Mouse (Mus musculus) retina, postnatal 1 day (tissue): ENCODE measurements around the gene Adcy9.

Experiments used
- DNase-seq: peaks from one replicate; pipeline ENCODE4 v3.0.0-alpha.2; 2012

The Adcy9 gene

DNA sequence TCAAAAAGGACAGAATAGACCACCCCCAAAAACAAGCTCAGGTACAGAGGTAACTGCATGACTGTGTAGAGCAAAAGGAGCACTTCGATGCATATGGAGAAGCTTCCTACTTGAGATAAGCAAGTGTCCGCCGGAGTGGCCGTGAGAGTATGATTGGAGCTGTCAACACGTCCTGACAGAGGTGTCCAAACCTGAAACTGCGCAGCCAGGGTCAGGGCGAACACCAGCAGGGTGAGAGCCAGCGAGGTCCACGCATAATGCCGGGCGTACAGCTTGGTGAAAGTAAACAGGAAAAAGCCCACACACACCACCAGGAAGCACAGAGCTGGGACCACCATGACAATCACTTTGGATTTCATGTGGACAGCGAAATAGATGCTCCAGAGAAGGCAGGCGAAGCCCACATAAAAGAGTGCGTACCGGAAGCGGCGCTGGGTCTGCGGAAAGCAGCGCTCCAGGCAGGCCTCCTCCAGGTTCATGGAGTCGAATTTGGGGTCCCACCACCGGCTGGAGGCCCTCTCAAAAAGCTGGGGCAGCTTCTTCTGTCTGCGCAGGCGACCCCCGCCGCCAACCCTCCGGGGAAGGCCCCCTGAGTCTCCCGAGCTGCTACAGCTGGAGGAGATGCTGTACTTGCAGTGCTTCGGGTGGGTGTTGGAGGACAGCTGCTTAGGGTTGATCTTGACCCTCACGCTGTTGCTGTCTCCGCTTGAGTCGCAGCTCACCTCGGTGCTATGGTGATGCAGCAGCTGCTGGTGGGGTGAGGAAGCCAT is 1.3 kb downstream of the Adcy9 start:
- peak; percentile 61 for DNase-seq

DNA sequence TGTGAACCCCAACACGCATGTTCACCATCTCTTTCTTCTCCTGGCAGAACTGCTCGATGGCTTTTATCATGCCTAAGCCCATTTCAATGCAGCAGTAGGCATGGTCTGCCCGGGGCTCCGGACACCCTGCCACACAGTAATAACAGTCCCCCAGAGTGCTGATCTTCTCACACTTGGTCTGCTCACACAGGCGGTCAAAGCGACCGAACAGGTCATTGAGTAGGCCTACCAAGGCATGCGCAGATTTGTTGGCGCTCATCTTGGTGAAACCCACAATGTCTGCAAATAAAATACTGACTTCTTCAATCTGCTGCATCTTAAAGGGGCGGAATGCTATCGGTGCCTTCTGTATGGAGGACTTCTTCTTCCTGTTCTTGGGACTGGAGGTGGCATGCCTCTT is 2.2 kb downstream of the Adcy9 start:
- DNase-seq = no peak

DNA sequence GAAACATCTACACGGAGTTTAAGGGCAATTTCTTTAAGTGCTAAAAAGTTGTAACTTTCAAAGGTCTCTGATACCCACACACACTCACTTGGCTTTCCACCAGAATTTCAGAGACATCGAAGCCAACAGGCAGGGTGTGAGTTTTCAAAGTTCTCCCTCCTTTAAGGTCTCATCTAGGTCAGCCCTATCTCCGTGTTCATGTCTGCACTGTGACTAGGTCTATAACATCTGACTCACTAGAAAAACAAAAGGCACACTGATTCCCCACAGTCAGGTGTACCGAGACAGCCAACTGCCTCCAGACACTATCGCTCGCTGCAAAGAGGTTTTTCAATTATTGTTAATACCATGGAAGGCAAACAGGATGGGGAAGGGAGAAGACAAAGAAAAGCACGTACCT is 2.8 kb downstream of the Adcy9 start:
- DNase-seq = no peak

DNA sequence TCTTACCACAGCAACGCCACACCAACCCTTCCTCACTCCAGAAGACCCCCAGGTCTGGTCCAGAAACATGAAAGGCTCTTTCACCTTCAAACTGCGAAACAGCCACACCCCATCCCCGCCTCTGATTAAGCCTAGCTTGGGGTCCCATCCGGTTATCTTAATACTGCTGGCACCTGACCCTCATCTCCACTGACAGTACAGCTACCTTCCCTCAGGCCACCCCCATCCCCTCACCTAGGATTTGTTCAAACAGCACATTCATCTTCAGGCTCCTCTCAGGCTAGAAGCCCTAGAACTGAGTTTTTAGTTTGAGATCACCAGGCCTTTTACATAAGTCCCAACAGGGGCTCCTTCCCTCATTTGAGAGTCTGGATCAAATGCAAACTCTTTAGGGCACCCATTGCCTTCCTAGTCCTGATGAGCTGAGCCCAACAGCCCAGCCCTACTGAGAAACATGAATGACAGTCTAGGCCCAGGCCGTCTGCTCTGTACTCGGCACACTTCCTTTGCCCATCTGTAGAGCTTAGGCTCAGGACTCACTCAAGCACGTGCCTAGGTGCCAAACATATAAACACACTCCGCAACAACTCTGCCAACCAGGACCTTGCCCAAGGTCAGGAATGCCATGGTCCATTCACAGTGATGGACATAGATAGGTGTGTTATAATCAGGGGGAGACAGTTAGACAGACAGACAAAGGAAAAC is 5.3 kb downstream of the Adcy9 start:
- no peak for DNase-seq

DNA sequence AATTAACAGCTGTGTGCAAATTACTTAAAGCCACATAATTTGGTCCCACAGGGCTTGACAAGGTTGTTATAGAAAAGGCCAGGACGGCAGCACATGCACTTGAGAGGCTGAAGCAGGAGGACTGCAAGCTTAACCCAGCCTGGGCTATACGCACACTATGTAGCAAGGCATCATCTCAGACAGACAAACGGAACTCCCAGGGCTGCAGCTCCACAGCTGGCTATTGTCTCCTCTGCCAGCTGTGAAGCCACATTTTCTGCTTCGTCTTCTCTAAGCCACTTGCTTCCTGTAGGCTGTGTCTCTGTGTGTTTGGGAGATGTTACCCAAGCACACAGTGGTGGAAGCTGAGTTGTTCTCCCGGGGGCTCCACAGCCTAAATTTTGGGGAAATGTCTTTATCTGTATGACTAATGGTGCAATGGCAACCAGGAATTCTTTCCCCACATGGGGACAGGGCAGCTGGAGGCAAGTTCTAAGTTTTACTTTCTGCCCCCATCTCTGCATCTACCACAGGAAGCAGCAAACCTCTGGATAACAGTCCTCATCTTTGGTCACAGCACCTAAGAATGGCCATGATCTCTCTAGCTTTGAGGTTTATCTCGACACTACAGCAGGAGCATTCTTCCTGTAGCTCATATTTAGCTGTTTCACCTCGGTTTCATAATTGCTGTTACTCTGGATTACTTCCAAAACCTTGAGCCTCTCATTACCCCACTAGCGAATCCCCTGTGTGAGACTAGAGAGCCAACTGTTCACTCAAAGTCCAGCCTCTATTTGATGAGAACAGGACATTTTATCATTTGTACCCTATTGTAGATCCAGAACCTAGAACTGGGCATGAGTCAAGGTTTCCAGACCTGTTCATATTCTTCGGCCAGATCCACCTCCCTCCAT is 6.1 kb downstream of the Adcy9 start:
- no peak for DNase-seq

DNA sequence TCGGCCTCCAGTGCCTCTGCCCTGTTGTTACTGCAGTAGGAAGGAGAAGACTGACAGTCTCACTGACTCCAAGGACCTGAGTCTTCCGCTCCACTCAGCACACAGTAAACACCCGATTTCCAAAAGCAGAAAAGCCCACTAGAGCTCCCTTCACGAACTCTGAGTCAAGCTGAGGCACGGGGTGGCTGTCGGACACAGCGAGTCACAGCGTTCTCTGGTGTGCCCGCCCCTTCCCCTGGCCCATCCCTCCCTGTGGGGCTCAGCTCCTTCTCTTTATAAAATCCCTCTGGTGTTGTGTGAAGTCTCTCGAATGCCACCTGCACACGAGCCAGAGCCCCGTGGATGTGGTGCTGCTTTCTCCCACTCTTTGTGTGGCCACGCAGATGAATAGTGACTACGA is 7.0 kb downstream of the Adcy9 start:
- no peak for DNase-seq

DNA sequence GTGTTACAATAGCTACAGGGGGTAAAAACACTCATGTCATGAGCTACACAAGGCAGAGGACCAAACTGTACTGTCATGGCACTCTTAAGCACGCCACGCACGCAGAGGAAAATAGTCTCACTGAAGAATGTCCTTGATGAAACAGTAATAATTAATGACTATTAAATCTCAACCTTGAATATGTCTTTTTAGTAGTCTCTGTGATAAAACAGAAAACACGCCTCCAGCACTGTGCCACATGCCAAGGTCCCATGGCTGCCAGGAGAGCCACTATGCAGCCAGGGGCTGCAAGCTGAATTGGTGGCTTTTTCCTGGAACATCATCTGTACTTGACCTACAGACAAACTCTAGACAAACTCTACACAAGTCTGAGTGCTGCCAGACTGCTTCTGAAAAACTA is 8.0 kb downstream of the Adcy9 start:
- DNase-seq = no peak

DNA sequence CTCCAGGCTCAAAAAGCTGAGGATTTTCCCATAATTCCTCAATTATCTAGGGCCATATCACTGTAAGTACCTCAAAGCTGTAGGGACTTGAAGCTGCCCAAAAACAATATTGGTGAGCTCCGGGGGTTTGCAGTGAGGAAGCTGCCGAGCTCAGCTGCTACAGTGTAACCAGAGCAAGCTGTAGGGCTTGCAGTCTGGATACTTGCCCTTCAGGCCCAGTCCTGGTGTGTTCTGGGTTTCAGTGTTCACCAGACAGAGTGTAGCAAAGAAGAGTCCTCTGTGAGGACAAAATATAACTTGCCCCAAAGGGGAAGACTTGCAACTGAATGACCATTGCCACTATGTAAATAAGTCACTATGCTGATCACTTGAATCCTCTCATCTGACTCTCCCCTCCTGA is 9.0 kb downstream of the Adcy9 start:
- no peak for DNase-seq

DNA sequence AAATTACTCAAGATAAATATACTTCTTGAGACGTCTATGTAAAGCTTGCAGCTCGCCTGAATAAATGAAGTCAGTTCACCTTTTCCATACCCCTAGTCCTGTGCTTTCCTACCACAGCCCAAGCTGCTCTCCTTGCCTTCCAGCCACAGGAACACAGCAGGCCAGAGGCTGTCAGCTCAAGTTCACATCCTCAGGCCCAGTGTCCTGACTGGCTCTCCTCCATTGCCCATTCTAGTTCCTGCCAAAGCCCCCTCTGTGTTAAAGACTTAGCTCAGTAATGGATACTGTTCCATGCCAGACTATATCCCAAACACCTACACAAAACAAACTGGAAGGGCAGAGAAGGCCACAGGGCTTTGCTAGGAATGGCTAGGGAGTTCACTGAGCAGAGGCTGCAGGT is 12.8 kb downstream of the Adcy9 start:
- DNase-seq = no peak

DNA sequence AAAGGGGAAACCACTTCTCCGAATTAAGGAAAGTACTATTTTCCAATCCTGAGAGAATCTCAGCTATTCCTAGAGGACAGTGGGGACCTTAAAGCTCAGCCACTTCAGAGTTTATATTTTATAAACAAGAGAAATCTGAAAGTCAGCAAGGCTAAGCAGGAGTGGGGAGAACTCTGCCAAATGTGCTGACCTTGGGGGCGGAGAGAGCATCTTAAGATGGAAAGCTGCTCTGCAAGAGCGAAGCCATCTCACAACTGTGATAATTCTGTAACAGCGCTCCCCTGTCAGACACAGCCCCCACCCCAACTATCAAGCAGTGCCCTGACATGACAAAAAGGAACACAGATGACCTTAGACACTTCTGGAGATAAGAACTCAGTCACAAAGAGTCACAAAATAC is 13.6 kb downstream of the Adcy9 start:
- no peak for DNase-seq

DNA sequence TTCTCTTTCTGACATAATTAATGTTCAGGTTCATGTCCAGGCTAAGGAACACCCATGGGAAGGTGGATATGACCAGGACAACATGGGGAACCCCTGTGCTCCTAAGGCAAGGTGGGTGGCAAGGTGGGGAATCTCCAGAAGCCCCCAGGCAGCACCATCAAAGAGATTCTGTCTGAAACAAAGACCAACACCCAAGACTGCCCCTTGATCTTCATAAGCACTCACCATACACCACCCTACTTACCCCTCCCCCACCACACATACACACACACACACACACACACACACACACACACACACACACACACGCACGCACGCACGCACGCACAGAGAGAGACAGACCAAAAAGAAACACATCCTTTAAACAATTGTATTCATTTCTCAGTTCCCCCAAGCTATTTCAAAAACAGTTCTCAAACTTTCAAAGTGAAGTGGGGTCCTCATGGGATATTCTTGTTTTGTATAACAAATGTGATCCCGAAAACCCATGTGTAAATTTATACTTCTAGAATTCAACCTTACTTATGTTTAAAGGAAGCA is 14.2 kb downstream of the Adcy9 start:
- DNase-seq = no peak

DNA sequence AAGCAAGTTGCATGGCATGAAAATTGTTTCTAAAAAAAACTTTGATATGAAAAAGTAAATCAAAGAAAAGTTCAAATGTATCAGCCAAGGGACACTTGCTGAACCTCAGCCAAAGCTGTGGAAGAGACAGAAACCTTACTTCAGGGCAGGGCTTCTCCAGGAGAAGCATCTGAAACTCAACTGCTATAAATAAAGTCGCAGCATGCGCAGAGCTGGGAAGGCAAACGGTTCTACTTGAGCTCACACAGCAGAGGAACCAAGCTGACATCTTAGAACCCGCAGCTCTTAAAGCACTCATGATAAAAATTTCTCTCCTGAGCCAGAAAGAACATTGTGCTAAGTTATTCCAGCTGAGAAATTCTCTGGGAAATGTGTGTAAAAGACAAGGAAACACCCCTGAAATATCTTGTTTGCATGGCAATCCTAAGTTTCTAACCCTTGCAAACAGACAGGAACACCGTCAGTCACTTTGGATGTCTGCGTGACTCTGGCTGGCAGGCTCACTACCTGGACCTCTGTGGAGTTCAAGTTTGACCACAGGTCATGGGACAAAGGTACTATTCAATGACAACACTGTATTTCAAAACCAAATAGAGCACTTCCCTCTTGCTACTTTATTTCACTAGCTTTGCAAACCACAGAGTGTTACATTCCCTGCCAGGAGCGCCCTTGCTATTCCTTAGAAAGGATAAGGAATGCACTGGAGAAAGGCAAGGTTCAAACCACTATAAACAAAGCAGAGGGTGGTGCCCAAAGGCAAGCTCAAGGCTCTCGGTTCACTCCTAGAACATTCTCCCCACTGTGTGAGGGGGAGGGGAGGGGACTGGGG is 15.2 kb downstream of the Adcy9 start:
- DNase-seq = no peak

DNA sequence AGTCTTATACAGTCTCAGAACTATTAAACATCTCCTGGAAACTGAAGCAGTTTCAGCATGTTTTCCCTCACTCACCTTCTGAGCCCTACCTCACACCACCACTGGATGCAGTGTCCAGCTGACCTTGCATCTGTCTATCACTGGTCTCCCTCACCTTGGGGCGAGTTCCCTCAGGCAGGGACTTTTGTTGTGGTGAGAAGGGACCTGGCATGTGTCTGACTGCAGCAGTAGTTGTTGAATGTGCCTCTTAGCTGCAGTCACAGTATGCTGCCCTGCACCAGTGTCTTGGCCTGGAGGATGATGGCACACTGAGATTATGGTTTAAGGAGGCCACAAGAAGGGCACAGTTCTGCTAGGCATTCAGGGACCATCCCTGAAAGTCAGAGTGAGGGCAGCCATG is 19.2 kb downstream of the Adcy9 start:
- DNase-seq = no peak

DNA sequence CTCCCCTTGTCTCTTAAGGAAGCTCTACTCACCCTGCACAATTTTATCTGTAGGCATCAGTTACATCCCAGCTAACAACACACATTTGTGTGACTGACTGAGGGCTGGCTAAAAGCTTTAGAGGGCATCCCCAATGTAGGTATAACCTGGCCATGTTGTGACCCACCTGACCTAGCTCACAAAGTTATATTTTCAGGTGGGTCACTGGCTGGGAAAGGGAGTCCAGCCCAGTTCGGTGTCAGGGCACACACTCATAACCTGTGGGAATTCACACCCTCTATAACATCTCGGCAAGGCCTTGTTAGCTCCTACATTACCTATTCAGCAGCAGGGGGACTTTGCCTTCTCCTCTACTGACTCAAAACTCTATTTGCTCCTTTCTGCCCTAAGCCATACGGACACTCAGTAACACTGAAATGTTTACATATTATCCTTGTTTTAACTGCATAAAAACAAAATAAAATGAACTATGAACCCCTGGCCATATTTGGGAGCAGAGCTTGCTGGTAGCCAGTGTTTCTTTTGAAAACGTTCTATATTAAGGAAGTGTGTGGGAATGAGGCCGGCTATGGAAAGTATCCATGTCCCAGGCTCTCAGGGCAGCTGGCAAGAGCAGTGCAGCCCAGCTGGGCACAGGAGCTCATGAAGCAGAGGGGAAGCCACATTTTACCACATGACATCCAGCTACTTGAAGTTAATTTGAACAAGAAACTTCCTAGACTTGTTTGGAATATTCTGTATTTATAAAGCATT is 20.7 kb downstream of the Adcy9 start:
- DNase-seq = no peak

DNA sequence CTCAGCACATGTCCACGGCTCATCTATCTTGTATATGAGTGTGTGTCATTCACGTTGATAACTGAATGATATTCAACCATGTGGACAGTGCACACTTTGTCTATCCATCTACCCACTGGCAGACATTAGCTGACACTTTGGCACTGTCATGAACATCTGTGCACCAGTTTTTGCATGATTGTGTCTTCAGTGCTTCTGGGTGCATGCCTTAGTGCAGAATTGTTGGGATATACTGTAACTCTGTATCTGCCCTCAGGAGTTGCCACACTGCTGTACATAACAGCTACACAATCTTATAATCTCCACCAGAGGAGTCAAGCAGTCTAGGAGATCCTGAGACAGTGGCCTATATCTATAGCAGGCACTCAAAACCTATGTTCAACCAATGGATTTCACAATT is 21.5 kb downstream of the Adcy9 start:
- no peak for DNase-seq

DNA sequence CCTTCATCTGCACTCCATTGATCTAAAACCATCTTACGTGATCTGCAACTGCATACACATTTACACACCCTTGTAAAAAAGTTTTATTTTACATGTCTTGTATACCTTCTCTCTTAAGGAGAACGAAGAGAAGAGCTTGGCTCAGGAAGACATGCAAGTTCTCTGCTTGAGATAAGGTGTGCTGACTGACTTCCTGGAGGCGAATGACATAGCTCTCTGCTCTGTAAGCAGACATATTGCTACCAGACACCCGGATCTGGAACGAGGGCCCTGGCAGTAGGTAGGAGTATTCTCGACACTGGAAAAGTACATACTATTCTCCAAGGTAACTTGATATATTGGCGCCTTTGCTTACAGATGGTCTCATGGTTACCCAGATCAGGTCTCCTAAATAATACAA is 22.7 kb downstream of the Adcy9 start:
- no peak for DNase-seq

DNA sequence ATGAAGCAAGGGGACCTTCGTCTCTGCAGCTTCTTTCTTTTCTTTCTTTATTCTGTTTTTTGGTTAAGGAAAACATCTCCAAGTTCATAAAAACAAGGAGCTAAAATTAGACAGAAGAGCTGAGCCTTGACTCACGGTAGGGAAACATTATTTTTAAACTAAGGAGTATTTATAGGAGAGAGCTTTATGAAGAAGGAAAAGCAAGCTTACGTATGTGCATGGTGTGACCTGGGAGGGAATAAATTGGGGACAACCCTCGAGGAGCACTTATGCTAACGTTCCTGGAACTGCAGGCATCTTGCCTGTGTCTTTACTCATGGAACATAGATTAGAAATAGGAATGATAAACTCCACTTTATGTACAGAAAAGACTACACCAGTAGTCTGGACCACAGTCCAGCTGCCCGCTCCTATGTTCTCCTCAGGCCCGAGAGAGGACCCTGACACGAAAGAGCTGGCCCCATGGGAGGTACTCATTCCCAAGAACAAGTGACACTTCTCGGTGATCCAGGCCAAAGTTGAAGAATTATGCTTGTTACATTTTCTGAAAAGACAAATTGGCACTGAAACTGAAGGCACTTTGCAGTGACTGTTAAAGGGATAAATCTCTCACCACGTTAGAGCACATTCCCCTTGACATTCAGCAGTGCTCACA is 24.5 kb downstream of the Adcy9 start:
- no peak for DNase-seq

DNA sequence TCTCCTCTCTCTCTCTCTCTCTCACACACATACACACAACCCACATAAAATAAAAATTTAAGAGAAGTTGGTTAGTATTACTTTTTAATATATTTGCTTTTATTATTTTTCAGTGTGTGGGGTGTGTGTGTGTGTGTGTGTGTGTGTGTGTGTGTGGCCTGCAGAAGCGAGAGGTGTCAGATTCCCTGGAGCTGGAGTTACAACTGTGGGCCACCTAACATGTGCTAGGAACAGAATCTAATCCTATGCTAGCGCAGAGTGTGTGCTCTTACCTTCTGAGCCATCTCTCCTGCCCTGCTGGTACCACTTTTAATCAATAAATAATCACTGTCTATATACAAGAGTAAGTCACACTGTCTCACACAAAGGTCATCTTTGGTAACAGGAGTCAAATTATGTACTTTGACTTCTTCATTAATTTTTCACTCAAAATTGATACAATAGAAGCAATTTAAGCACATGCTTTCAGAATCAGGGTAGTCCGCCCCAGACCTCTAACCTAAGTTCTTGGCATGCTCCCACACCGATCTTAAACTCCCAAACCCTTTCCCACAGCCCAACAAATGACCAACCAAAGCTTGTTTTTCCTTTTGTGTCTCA is 25.2 kb downstream of the Adcy9 start:
- no peak for DNase-seq

DNA sequence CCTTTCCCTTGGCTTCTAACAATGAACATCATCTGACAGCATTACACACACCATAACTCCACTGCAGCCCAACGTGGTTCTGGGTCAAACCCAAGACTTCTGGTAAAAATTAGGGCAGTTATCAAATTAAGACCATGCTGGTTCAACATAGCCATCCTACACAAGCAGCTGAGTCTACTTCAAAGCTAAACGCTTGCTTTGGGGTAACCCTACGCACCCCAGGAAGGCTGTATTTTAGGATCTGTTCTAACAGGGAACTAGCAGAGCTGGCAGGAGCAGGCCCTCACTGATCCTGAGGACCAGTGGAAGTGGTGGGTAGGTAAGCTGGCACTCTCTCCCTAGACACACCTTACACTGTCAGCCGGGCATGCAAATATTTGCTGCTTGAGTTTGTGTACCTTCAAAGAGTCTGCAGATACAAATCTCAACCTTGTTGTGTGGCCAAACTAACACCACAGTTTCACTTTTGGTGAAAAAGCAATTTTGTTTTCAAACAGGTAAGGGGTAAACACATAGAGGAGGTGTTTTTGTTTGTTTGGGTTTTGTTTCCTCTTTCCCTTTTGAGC is 36.7 kb downstream of the Adcy9 start:
- no peak for DNase-seq

DNA sequence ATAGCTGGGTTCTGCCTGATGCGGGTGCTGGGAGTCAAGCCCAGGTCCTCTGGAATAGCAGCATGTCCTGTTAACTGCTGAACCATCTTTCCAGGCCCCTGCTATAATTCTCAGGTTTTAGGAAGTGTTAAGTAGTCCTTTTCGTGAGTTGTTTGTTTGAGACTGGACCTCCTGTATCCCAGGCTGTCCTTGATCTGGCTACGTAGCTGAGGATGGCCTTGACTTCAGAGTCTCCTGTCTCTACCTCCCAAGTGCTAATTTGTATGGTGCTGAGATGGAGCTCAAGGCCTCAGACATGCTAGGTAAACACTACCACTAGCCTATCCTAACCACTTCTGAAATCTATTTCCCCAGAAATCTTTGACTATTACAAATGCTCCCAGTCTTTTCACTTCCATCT is 37.9 kb downstream of the Adcy9 start:
- no peak for DNase-seq
